ENCODE assay signal across 8 mouse cellular contexts in the genomic region with DNA sequence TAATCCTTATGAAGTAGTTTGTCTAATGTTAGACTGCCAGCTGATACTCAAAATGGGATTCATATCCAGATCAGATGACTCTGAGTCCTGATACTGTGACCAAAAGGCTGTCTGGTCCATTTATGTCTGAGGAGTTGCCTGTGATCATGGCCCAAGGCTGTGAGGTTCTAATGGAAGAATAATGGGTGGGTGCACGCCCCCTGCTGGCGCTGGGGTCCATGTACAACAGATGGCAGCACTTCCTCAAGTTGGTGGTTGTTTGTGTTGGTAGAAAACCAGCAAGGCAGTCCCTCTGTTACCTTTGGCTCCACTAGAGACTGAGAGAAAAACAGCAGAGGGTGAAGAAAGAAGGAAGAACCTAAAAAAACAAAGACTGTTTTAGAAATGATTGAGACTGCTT.
DNase-seq lines count a peak whose midpoint lies in the region; ATAC-seq and TF ChIP-seq lines count a peak whose summit lies in the region.

No protein-coding gene starts in this region.

- no peak for TF ChIP-seq POLR2A in cerebellum, adult 2 months (IDR thresholded peaks at IDR 0.05; ENCODE audit: borderline replicate concordance, insufficient read depth, low read length)

- H3K9ac ChIP-seq in kidney, embryonic 14.5 days (ENCODE audit: low read depth, low read length), result no peak overlapping the region

- H3K4me2 ChIP-seq in kidney, embryonic 14.5 days (replicated peaks; ENCODE audit: low read depth, low read length), result no peak overlapping the region

- ATAC-seq in kidney, embryonic 14.5 days (ENCODE audit: low FRiP score, low TSS enrichment), result no peak

- WGBS in kidney, embryonic 14.5 days, result 8% methylated on average over 2 of the region's 2 CpGs
- WGBS in cerebellum, adult 2 months, result 20% methylated on average over 2 of the region's 2 CpGs

- peak; percentile 78 for TF ChIP-seq CTCF in cerebellum, adult 2 months (IDR thresholded peaks at IDR 0.05; ENCODE audit: borderline replicate concordance, insufficient read depth, low read depth, low read length)

- H3K27ac ChIP-seq in kidney, embryonic 14.5 days (ENCODE audit: low read depth, low read length), result no peak overlapping the region
- no peak overlapping the region for H3K27ac ChIP-seq in cerebellum, adult 2 months (ENCODE audit: insufficient read depth, low read length)

- no peaks in the 10 kb centered on the region for H3K9me3 ChIP-seq in kidney, embryonic 14.5 days (ENCODE audit: control insufficient read depth, low read length)

- H3K4me1 ChIP-seq in kidney, embryonic 14.5 days (ENCODE audit: control insufficient read depth, insufficient read depth, low read length), result peaks cover 6% of the 10 kb centered on the region; the same call in 1 of the 2 replicates
- H3K4me1 ChIP-seq in cerebellum, adult 2 months (ENCODE audit: control insufficient read depth, insufficient read depth, low read length), result peaks cover 18% of the 10 kb centered on the region

- H3K4me3 ChIP-seq in kidney, embryonic 14.5 days (ENCODE audit: low read length), result no peak overlapping the region
- H3K4me3 ChIP-seq in cerebellum, adult 2 months (replicated peaks; ENCODE audit: insufficient read depth, low read depth, low read length), result no peak overlapping the region

- H3K36me3 ChIP-seq in kidney, embryonic 14.5 days (ENCODE audit: control insufficient read depth, insufficient read depth, low read length), result peaks cover 45% of the 10 kb centered on the region

- H3K27me3 ChIP-seq in kidney, embryonic 14.5 days (ENCODE audit: control insufficient read depth, insufficient read depth, low read length), result no peaks in the 10 kb centered on the region
- no peaks in the 10 kb centered on the region for H3K27me3 ChIP-seq in cerebellum, adult 2 months (ENCODE audit: control insufficient read depth, insufficient read depth, low read length)

- DNase-seq in kidney, adult 18-20 months, result peak; percentile 77
- peak; percentile 72 for DNase-seq in ES-CJ7 (ENCODE audit: low read depth, low spot score)
- peak; percentile 52 to 62 for DNase-seq in cerebellum, adult 2 months
- DNase-seq in gastrocnemius, adult 18-20 months (ENCODE audit: low spot score), result peak; percentile 85
- peak; percentile 76 to 87 for DNase-seq in kidney, postnatal 36 days
- peak; percentile 78 to 79 for DNase-seq in lung, postnatal 4 days
- DNase-seq in urinary bladder, postnatal 14 days (ENCODE audit: low spot score), result peak; percentile 65
